Mouse (Mus musculus) left cerebral cortex, postnatal 25 days (tissue): ENCODE measurements around the gene Tk2. TPM values are rescaled to one million over a fixed set of nuclear protein-coding genes. Genes with fewer than 3 reads are reported as not detected.
"Not testable (repeated sequence)": the region's sequence is repeated elsewhere in the genome, so short reads cannot be mapped to it uniquely, and the experiment has no call there.

Experiments
- DNase-seq, 2 experiments: peaks; one replicate each; pipeline ENCODE4 v3.0.0; 2022; ENCODE audit warnings: low spot score in 2 of 2, mixed read lengths in 1 of 2
- intact Hi-C: fragments of 180-260 bp; cut with DNase I; formaldehyde crosslinking; loops from one replicate; pipeline ENCODE4 v1.15.1; 2025
- total RNA-seq, 2 experiments: library from RNA; stranded (reverse); gene quantifications; 2 replicates each; pipeline ENCODE4 v1.2.3; 2021

Tk2 gene
- 10 to 100 TPM; 36.5 to 36.7 TPM for total RNA-seq

DNA sequence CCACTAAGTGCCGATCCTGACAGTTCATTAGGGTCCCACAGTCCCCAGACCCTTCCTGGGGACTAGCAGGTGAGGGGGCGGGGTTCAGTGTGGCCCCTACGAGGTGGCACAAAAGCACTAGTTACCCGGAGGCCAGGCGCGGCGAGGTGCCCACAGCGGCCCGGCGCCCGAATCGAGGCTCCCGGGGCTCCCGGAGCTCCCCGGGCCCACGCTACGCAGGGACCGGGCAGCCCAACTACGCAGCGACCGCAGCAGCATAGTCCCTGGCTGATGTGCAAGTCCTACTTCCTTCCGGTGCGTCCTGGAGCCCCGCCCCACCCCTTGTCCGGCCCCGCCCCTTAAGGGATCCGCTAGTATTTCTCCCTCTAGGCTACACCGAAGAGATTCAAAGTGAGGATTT, at the start of gene Tk2:
Gene Tk2 (minus strand): TSS at position 283 of the 400 bp plus-strand sequence.
- DNase-seq: peak; percentile 80
- intact Hi-C loops: loop anchor here (2.0 kb wide), 1 partner anchor 93 kb away; no protein-coding TSS in a partner anchor

- intact Hi-C loops: no loop called here
- DNase-seq: no peak
Observed at GRCm38 (mm10) chr8:104294396-104294795, 46.0 kb upstream of the Tk2 start.

DNA sequence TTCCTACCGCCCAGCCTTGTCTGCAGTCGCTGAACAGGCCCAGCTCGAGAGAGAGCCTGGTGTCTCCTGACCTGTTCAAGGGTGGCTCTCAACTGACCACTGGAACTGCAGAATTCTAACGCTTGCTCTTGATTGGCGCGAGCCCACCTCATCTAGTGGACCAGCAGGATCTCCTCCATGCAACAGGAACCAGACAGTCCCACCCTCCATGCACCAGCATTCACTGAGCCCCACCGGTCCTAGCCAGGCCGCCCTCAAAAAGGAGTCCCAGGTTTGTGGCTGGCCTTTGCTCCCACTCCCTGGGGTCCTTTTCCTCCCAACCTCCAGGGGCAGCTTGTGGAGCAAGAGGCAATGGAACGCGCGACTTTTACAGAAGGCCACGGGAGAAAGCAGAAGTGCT, 44.7 kb upstream of the Tk2 start, which contains the start of gene Cmtm2a:
Gene Cmtm2a (minus strand): TSS at position 101 of the 400 bp plus-strand sequence.
- intact Hi-C loops: not testable (repeated sequence)

DNA sequence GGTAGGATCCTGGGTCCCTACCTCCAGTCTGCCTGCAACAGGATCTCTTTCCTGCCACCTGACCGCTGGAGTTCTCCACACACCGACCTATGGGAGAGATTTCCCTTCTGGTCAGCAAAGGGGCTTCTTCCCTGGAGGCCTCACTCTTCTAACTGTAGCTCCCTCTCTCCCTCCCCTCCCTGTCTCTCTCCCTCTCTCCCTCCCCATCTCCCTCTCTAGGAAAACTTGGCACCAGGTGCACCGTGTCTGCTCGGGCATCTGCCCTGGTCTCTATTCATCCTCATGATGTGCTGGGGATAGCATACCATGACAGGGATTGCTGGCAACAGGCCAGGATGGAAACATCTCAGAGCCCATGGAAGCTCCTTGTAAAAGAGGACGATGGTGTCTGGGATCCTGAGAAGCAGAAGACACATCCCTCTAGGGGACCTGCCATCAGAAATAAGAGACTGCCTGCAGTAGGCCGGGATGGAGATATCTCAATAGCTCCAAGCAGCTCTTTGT, 20.6 kb upstream of the Tk2 start:
- DNase-seq: no peak
- intact Hi-C loops: no loop called here

More for the DNA sequence above, 44.7 kb upstream of the Tk2 start, which contains the start of gene Cmtm2a:
- DNase-seq: not testable (repeated sequence)

GRCm38 (mm10) chr8:104268368-104268767, 20.0 kb upstream of the Tk2 start:
- DNase-seq: no peak
- intact Hi-C loops: no loop called here

GRCm38 (mm10) chr8:104264271-104264935, 16.0 kb upstream of the Tk2 start:
- intact Hi-C loops, DNase-seq: not testable (repeated sequence)

DNA sequence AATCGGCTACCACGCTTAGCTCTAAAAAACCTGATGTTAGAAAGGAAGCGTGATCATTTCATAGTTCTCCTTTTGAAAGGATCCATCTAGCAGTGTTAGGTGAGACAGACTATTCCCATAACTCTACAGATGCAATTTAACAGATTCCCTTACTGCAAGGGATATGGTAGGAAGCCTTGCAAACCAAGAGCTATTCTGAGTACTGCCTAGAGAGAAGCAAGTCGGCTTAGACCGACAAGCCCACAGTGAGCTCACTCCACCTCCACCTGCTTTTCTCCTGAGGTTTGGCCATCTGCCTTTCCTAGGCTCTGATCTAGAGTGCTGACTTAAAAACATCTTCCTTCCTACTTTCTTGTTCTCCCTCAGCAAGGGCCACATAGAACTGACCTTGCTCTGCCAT, 13.4 kb upstream of the Tk2 start:
- DNase-seq: peak in 1 of 2 experiments; percentile 28
- intact Hi-C loops: not testable (repeated sequence)

GRCm38 (mm10) chr8:104253016-104253415, 4.7 kb upstream of the Tk2 start:
- intact Hi-C loops: loop anchor here (5.0 kb wide), 1 partner anchor 284 kb away; no protein-coding TSS in a partner anchor
- no peak for DNase-seq

GRCm38 (mm10) chr8:104251461-104251860, 3.1 kb upstream of the Tk2 start:
- intact Hi-C loops: loop anchor here (2.0 to 5.0 kb wide), 2 partner anchors 191 to 286 kb away; partner anchors contain the start of gene Dync1li2
- DNase-seq: no peak

DNA sequence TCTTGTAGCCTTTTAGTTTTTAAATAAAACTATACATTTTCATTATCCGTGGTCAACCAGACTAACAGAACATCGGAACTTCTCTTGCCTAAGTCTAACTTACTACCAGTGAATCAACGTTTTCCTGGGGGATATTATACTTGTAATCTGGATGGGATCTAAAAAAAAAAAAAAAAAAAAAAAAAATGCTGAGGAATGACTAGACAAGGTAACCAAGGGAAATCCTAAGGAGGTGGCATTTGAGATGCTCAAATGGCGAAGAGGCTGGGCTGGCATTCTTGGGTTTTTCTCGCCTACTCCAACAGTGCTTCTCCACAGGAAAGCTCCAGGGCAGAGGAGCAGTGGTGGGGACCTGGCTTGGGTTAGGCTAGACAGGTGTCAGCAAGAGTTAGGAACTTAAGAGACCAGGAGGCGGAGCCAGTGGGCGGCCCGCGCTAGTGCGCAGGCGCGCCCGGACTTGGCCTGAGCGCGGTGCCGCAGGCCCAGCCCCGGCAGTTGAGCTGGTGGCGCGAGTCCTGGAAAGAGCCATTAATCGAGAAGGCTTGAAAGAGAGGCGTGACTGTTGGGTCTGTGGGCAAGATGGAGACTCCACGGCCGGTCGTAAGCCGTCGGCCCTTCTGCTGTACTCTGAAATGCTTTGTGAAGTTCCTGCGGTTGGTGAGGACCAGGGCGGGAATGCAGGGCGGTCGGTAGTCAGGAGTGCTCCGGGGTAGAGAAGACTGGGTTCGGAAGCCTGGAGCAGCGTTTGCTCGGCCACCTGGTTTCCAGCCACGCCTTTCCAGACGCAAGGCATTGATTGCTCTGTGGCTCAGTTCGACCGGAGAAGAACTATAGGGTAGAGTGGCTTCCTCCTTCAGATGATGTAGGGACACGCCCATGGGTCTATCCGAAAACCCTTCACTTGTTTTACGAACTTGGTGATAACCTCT, 2.3 kb upstream of the Tk2 start, which contains the start of gene Cklf:
Gene Cklf (plus strand): TSS at position 423 of the 929 bp plus-strand sequence.
- intact Hi-C loops: loop anchor here (2.0 to 5.0 kb wide), 2 partner anchors 192 to 287 kb away; partner anchors contain the start of gene Dync1li2
- DNase-seq: peak; percentile 76 to 80

DNA sequence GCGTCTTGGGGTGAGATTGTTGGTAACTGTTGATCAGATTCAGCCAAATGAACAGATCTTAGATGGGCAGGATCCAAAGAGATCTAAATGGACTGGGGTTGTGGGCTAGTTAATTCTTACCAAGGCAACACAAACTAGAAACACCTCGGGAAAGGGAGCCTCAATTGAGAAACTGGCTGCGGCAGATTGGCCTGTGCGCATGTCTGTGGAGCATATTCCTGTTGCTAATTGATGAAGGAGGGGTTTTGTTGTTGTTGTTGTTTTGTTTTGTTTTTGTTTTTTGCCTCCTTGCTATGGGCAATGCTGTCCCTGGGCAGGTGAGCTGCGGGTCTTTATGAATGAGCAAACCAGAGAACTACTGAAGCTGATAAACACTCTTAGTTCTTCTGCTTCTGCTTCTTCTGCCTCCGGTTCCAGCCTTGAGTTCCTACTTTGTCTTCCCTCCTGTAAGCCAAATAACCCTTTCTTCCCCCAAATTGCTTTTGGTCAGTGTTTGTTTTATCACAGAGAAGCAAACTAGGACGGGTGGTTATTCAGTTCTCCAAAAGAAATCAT, 1.2 kb upstream of the Tk2 start:
- no peak for DNase-seq
- intact Hi-C loops: loop anchor here (2.0 kb wide), 1 partner anchor 91 kb away; no protein-coding TSS in a partner anchor

- intact Hi-C loops: loop anchor here (2.0 kb wide), 1 partner anchor 93 kb away; no protein-coding TSS in a partner anchor
- no peak for DNase-seq
Observed at GRCm38 (mm10) chr8:104247908-104248275, 466 bp downstream of the Tk2 start.

DNA sequence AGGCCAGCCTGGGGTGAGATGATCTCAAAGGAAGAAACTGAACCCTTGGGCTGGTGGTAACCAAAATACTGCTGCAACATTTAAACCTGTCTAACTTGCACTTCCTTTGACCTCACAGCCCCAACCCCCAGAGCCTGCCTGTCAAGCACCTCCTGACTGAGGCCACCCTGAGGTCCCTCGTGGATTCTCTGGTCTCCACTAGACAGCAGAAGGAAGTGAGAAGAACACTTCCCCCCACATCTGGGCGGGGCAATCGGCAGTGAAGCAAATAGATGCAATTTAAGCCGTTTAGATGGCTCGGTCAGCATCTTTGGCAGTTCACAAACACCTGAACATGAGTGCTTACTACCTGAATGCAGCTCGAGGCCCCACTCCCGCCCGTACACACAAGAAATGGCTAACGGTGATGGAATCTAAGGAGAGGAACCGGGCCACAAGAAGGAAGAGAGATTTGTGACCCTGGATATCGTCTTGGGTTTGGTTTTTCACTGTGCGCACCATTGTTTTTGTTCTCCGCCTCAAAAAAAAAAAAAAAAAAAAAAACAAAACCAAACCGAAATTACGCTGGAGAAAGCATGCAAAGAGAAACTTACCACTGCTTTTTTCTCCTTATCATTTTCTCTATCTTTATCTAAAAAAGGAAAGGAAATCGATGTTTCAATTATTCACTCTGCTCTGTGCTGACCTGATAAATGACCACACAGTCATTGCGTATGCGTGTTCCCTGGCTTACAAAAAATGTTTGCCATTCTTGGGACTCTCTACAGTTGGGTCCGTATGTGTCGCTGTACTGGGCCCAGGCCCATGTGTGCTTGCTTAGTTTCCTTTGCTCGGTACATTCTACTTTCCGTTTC, 1.1 kb downstream of the Tk2 start:
- intact Hi-C loops: no loop called here
- no peak for DNase-seq

DNA sequence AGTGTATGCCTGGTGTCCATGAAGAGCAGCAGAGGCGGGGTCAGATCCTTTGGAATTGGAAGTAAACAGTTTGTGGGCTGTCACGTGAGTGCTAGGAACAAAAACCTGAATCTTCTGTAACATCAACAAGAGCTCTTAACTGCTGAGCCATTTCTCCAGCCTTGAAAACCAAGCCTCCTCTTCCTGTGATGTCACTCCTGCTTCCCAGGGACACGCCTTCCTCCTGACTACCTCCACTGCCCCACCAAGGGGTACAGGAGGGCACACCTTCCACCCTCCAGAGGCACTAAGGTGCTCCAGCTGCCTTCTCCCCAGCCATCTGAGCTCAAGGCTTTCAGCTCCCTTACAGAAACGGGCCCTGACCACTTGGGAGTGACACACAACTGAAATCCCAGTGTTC, 1.7 kb downstream of the Tk2 start:
- intact Hi-C loops: no loop called here
- DNase-seq: no peak

DNA sequence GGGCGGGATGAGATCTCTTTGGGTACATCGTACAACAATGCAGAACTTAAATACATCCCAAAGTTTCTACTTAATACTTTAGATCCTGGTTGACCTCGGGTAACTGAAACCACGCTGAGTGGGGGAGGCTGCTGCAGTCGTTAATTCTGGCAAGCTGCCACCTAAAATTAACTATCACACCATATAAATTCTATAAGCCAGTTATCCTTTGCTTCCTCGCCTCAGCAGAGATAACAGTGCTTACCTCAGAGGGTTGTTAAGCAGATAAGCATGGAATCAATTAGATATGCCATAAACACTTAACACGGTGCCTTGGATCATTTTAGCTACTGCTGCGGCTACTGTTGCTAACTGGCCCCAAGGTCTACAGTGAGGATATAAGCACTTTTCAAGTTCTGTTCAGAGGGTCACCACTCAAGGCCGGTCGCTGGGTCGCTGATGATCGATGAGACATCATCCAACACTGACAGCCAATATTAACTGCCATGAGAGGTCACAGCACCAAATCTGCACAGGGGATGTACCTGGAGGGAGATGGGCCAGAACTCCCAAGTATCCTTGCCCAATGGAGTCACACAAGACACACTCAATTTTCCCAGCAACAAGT, 6.2 kb downstream of the Tk2 start:
- intact Hi-C loops: no loop called here
- no peak for DNase-seq

- intact Hi-C loops: no loop called here
- no peak for DNase-seq
Observed at GRCm38 (mm10) chr8:104239418-104239861, 8.9 kb downstream of the Tk2 start.

DNA sequence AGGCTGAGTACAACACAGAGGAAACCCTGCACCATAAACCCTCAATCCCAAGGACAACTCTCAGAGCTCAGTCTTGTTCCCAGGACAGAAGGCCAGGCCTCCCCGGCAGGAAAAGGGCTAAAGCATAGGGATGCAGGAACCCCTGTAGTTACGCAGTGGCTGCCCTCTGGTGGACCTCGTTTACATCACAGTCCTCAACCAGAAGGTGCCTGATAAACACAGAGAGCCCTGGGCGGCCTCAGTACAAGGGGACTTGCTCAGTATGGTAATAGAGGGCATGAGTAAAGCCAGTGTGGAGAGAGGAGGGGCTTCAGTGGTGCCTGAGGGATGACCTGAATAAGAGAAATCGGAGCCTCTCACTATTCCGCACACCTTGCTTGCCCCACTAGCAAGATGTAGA, 13.8 kb downstream of the Tk2 start:
- intact Hi-C loops: no loop called here
- no peak for DNase-seq

- DNase-seq: no peak
- intact Hi-C loops: no loop called here
Observed at GRCm38 (mm10) chr8:104232919-104233318, 15.4 kb downstream of the Tk2 start.
